Mouse (Mus musculus) megakaryocyte progenitor cell, adult 5-6 weeks (primary cell): ENCODE data around the gene Hist1h1a. TPM values are rescaled to one million over a fixed set of nuclear protein-coding genes. Genes with fewer than 3 reads are reported as not detected.
A peak's percentile ranks its signal among the peaks of the same experiment; 100 is the strongest.

Experiments
- ATAC-seq: replicated peaks from 2 replicates; pipeline ENCODE4 v1.8.0; 2016; ENCODE audit warnings: mild to moderate bottlenecking, moderate TSS enrichment, inconsistent platforms; ENCODE audit not compliant: poor library complexity
- total RNA-seq, 2 experiments: library from RNA; stranded (forward) in 1 of 2; stranded (reverse) in 1 of 2; fragments of 157-497, 149-512 nt in 1 of 2; fragments of 200-1000 nt in 1 of 2; gene quantifications; 2 replicates each; pipeline versions ENCODE4 v1.2.3 to v1.2.4; 2015 to 2017

The Hist1h1a gene
- total RNA-seq, 2 experiments from 2014 or later: 174 to 2,271 TPM

GRCm38 (mm10) chr13:23743215-23743614 lies 20.3 kb upstream of the Hist1h1a start:
- no peak for ATAC-seq

- ATAC-seq: no peak
Measured at GRCm38 (mm10) chr13:23743963-23744362, 19.5 kb upstream of the Hist1h1a start.

- no peak for ATAC-seq
Measured at GRCm38 (mm10) chr13:23744421-23745380, 18.8 kb upstream of the Hist1h1a start.

GRCm38 (mm10) chr13:23745381-23746161 lies 17.9 kb upstream of the Hist1h1a start, which contains the start of gene Hist1h3c:
Gene Hist1h3c, minus strand, starts transcription at chr13:23745602.
- peak; percentile 54 for ATAC-seq

- peak; percentile 66 for ATAC-seq
Measured at GRCm38 (mm10) chr13:23746201-23747080, 17.0 kb upstream of the Hist1h1a start, which contains the start of gene Hist1h2bb. Gene Hist1h2bb, plus strand, starts transcription at chr13:23746734.

- ATAC-seq: 0 out of 2 replicates have a peak, but pooled peaks have one; percentile 1
Measured at GRCm38 (mm10) chr13:23747081-23747891, 16.2 kb upstream of the Hist1h1a start.

GRCm38 (mm10) chr13:23747892-23748288 lies 15.6 kb upstream of the Hist1h1a start:
- no peak for ATAC-seq

- ATAC-seq: no peak
Measured at GRCm38 (mm10) chr13:23749563-23750121, 13.8 kb upstream of the Hist1h1a start.

- ATAC-seq: peak; percentile 59
Measured at GRCm38 (mm10) chr13:23750839-23751477, 12.5 kb upstream of the Hist1h1a start, which contains the start of gene Hist1h2ab. Gene Hist1h2ab, plus strand, starts transcription at chr13:23751126.

- peak; percentile 13 for ATAC-seq
Measured at GRCm38 (mm10) chr13:23751478-23751956, 11.9 kb upstream of the Hist1h1a start.

- peak; percentile 63 for ATAC-seq
Measured at GRCm38 (mm10) chr13:23752067-23752741, 11.3 kb upstream of the Hist1h1a start, which contains the start of gene Hist1h3b. Gene Hist1h3b, plus strand, starts transcription at chr13:23752267.

GRCm38 (mm10) chr13:23752742-23753172 lies 10.7 kb upstream of the Hist1h1a start:
- ATAC-seq: no peak

- no peak for ATAC-seq
Measured at GRCm38 (mm10) chr13:23753314-23754078, 10.0 kb upstream of the Hist1h1a start.

GRCm38 (mm10) chr13:23755000-23755399 lies 8.5 kb upstream of the Hist1h1a start:
- ATAC-seq: no peak

- ATAC-seq: peak; percentile 51
Measured at GRCm38 (mm10) chr13:23756790-23757189, 6.7 kb upstream of the Hist1h1a start, which contains the start of gene Hist1h4b. Gene Hist1h4b, plus strand, starts transcription at chr13:23757013.

GRCm38 (mm10) chr13:23757211-23757773 lies 6.2 kb upstream of the Hist1h1a start:
- ATAC-seq: peak; percentile 25

- ATAC-seq: no peak
Measured at GRCm38 (mm10) chr13:23757921-23758320, 5.5 kb upstream of the Hist1h1a start.
